Mouse (Mus musculus) forebrain, embryonic 13.5 days (tissue): ENCODE measurements around the gene Slco3a1. TPM values are rescaled to one million over a fixed set of nuclear protein-coding genes. Genes with fewer than 3 reads are reported as not detected.

ENCODE experiments used
- ATAC-seq: fragments of 200-750 bp; cut with Nextera tagmentation; 2 replicates; pipeline ENCODE4 v1.8.0; 2017
- H3K27ac ChIP-seq: fragments of 300-500 bp; sonication (generic); 2 replicates; pipeline ENCODE4 v1.5.1; 2015; ENCODE audit warnings: inconsistent platforms, mild to moderate bottlenecking, moderate library complexity
- H3K27me3 ChIP-seq: fragments of 300-500 bp; sonication (generic); 2 replicates; pipeline ENCODE4 v1.6.1; 2015; ENCODE audit warnings: mild to moderate bottlenecking, inconsistent platforms
- H3K36me3 ChIP-seq: fragments of 300-500 bp; sonication (generic); 2 replicates; pipeline ENCODE4 v1.6.1; 2015; ENCODE audit warnings: mild to moderate bottlenecking, inconsistent platforms; ENCODE audit not compliant: poor library complexity, severe bottlenecking
- H3K4me1 ChIP-seq: fragments of 300-500 bp; sonication (generic); 2 replicates; pipeline ENCODE4 v1.6.1; 2015; ENCODE audit warnings: inconsistent platforms
- H3K4me2 ChIP-seq: fragments of 300-500 bp; sonication (generic); 2 replicates; pipeline ENCODE4 v1.6.1; 2015; ENCODE audit warnings: inconsistent platforms, mild to moderate bottlenecking, moderate library complexity
- H3K4me3 ChIP-seq: fragments of 300-500 bp; sonication (generic); 2 replicates; pipeline ENCODE4 v1.5.1; 2015; ENCODE audit warnings: mild to moderate bottlenecking, inconsistent platforms
- H3K9ac ChIP-seq: fragments of 300-500 bp; sonication (generic); 2 replicates; pipeline ENCODE4 v1.6.1; 2015; ENCODE audit warnings: mild to moderate bottlenecking, inconsistent platforms
- H3K9me3 ChIP-seq: fragments of 300-500 bp; sonication (generic); replicated peaks from 2 replicates; pipeline ENCODE4 v1.6.1; 2016; ENCODE audit warnings: inconsistent platforms
- WGBS: fragments of 180-500 bp; shearing (Covaris S2); methylation state at CpG from one replicate; pipeline ENCODE4 v1.1.7; 2015; 5-methylcytosine and 5-hydroxymethylcytosine counted together
- polyA plus RNA-seq: library from polyadenylated mRNA; unstranded; fragments of >200 nt; fragmentation: Nextera tagmentation; extraction: Ambion mirVana; gene quantifications from 2 replicates; pipeline ENCODE4 v1.2.1, GENCODE M21; 2015

The Slco3a1 gene
- polyA plus RNA-seq, result 14.0 and 16.5 TPM in 2 replicates

GRCm38 (mm10) chr7:74554608-74555311, at the start of gene Slco3a1:
Gene Slco3a1 (minus strand): TSS chr7:74554780.
- WGBS, result 2% methylated on average over 53 of the region's 66 CpGs
- peak within 1 kb of the TSS; percentile 87 for H3K4me2 ChIP-seq
- H3K27ac ChIP-seq, result peak within 1 kb of the TSS; percentile 79
- no peaks in the 10 kb centered on the region for H3K9me3 ChIP-seq
- peaks cover 20% of the 10 kb centered on the region for H3K27me3 ChIP-seq
- H3K4me3 ChIP-seq, result peak within 1 kb of the TSS; percentile 72
- no peaks in the 10 kb centered on the region for H3K36me3 ChIP-seq
- ATAC-seq, result peak; percentile 93
- H3K4me1 ChIP-seq, result peaks cover 26% of the 10 kb centered on the region
- H3K9ac ChIP-seq, result peak within 1 kb of the TSS; percentile 83

GRCm38 (mm10) chr7:74600996-74601395, 46.4 kb upstream of the Slco3a1 start:
- Histone ChIP-seq H3K4me3 (no peak overlapping the region), H3K4me1 (no peaks in the 10 kb centered on the region), H3K9me3 (no peaks in the 10 kb centered on the region), H3K9ac (no peak overlapping the region), H3K27me3 (no peaks in the 10 kb centered on the region), H3K27ac (no peak overlapping the region), H3K4me2 (no peak overlapping the region), H3K36me3 (no peaks in the 10 kb centered on the region)
- WGBS, result 96% methylated on average over 5 of the region's 5 CpGs
- ATAC-seq, result no peak

- 71% methylated on average over 1 of the region's 1 CpGs for WGBS
- no peaks in the 10 kb centered on the region for H3K36me3 ChIP-seq
- no peaks in the 10 kb centered on the region for H3K9me3 ChIP-seq
- H3K9ac ChIP-seq, result no peak overlapping the region
- no peaks in the 10 kb centered on the region for H3K4me1 ChIP-seq
- no peak overlapping the region for H3K27ac ChIP-seq
- H3K27me3 ChIP-seq, result no peaks in the 10 kb centered on the region
- no peak overlapping the region for H3K4me2 ChIP-seq
- ATAC-seq, result no peak
- H3K4me3 ChIP-seq, result no peak overlapping the region
These were observed 24.8 kb upstream of the Slco3a1 start for GRCm38 (mm10) chr7:74579411-74579810.

DNA sequence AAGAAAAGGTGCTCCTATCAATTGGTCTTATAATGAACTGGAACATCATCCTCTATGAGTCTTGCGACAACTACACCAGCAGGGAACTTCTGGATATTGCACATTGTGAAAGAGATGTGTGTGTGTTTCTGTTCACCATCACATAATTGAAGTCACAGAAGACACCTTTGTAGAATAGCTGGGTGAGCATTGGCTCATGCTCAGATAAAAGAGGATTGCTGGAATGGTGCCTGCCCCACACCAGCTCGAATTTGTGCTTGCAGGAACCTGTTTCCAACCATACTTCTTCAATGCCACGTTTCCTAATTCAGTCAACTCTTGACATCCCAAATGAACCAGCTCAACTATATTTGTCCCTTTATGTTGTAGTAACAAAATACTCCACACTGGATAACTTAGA, 21.1 kb upstream of the Slco3a1 start:
- no peaks in the 10 kb centered on the region for H3K4me1 ChIP-seq
- 77% methylated on average over 3 of the region's 3 CpGs for WGBS
- H3K9ac ChIP-seq, result no peak overlapping the region
- ATAC-seq, result no peak
- no peak overlapping the region for H3K4me2 ChIP-seq
- no peaks in the 10 kb centered on the region for H3K9me3 ChIP-seq
- no peak overlapping the region for H3K4me3 ChIP-seq
- no peaks in the 10 kb centered on the region for H3K36me3 ChIP-seq
- H3K27me3 ChIP-seq, result no peaks in the 10 kb centered on the region
- no peak overlapping the region for H3K27ac ChIP-seq

DNA sequence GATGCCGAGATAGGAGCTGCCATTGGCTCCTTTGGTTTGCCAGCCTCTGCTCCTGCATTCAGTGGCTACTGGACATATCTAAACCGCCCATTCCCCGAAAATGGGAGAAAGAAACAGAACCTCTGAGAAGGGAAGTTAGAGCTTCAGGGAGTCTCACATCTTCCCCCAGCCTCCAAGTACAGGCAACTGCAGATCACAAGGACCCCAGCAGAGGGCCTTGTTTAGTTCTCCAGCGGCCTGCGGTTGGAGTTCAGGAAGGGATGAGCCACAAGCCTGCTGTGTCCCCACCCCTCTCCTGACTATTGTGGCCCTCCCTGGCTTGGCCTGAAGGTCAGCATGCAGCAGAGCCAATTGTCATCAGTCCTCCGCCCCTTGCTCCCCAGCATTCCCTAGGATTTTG, 836 bp upstream of the Slco3a1 start:
- peak overlapping the region; percentile 72 for H3K4me3 ChIP-seq
- H3K9me3 ChIP-seq, result no peaks in the 10 kb centered on the region
- H3K36me3 ChIP-seq, result no peaks in the 10 kb centered on the region
- peaks cover 20% of the 10 kb centered on the region for H3K27me3 ChIP-seq
- H3K4me2 ChIP-seq, result peak overlapping the region; percentile 87
- 20% methylated on average over 6 of the region's 6 CpGs for WGBS
- peaks cover 26% of the 10 kb centered on the region for H3K4me1 ChIP-seq
- peak overlapping the region; percentile 83; the same call in 1 of the 2 replicates for H3K9ac ChIP-seq
- 0 out of 2 replicates have a peak overlapping the region, but pooled peaks have one; percentile 79 for H3K27ac ChIP-seq
- ATAC-seq, result peak; percentile 31

GRCm38 (mm10) chr7:74554041-74554561, 479 bp downstream of the Slco3a1 start:
- Histone ChIP-seq H3K4me2 (peak overlapping the region; percentile 87), H3K9ac (peak overlapping the region; percentile 83), H3K9me3 (no peaks in the 10 kb centered on the region), H3K36me3 (no peaks in the 10 kb centered on the region), H3K27ac (peak overlapping the region; percentile 79), H3K27me3 (peaks cover 20% of the 10 kb centered on the region), H3K4me1 (peaks cover 26% of the 10 kb centered on the region), H3K4me3 (peak overlapping the region; percentile 72)
- ATAC-seq, result peak; percentile 70
- WGBS, result under 1% methylated on average over 41 of the region's 46 CpGs

- Histone ChIP-seq H3K27ac (no peak overlapping the region), H3K9me3 (no peaks in the 10 kb centered on the region), H3K36me3 (no peaks in the 10 kb centered on the region), H3K4me2 (peak overlapping the region; percentile 87), H3K9ac (peak overlapping the region; percentile 83; the same call in 1 of the 2 replicates), H3K27me3 (peaks cover 20% of the 10 kb centered on the region), H3K4me3 (peak overlapping the region; percentile 72), H3K4me1 (peaks cover 26% of the 10 kb centered on the region)
- WGBS, result 59% methylated on average over 8 of the region's 8 CpGs
- ATAC-seq, result no peak
These were observed 1.4 kb downstream of the Slco3a1 start for GRCm38 (mm10) chr7:74553111-74553650.

DNA sequence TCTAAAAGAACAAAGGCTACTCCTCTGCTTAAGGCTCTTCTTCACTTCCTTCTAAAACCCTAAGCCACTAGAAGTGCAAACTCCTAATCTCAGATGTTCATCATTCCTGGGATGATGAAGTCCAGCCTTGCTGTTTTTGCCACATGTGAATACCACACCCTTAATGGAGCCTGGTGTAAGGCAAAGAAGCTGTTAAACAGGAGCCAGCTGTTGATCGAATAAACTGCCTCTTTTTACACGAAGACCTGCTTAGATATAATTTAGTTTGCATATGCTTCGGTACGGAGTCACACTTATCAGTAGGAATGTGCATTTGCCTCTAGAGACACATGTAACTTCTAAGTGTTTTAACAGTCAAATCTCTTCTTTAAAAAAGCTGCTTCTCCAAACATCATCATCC, 2.0 kb downstream of the Slco3a1 start:
- H3K4me3 ChIP-seq, result peak overlapping the region; percentile 72
- H3K36me3 ChIP-seq, result no peaks in the 10 kb centered on the region
- H3K27me3 ChIP-seq, result peaks cover 20% of the 10 kb centered on the region
- 74% methylated on average over 4 of the region's 4 CpGs for WGBS
- no peaks in the 10 kb centered on the region for H3K9me3 ChIP-seq
- peaks cover 26% of the 10 kb centered on the region for H3K4me1 ChIP-seq
- no peak for ATAC-seq
- H3K4me2 ChIP-seq, result peak overlapping the region; percentile 87
- H3K27ac ChIP-seq, result no peak overlapping the region
- H3K9ac ChIP-seq, result no peak overlapping the region

- H3K9me3 ChIP-seq, result no peaks in the 10 kb centered on the region
- peak overlapping the region; percentile 87 for H3K4me2 ChIP-seq
- peak overlapping the region; percentile 10 for H3K4me3 ChIP-seq
- H3K27me3 ChIP-seq, result peaks cover 20% of the 10 kb centered on the region
- H3K27ac ChIP-seq, result no peak overlapping the region
- no peak overlapping the region for H3K9ac ChIP-seq
- WGBS, result 23% methylated on average over 2 of the region's 2 CpGs
- no peak for ATAC-seq
- peaks cover 26% of the 10 kb centered on the region for H3K4me1 ChIP-seq
- no peaks in the 10 kb centered on the region for H3K36me3 ChIP-seq
These were observed 2.6 kb downstream of the Slco3a1 start for GRCm38 (mm10) chr7:74552000-74552358.

- Histone ChIP-seq H3K4me2 (peak overlapping the region; percentile 87), H3K27me3 (peaks cover 20% of the 10 kb centered on the region), H3K27ac (no peak overlapping the region), H3K4me1 (peaks cover 26% of the 10 kb centered on the region), H3K36me3 (no peaks in the 10 kb centered on the region), H3K4me3 (peak overlapping the region; percentile 10; the same call in 1 of the 2 replicates), H3K9me3 (no peaks in the 10 kb centered on the region), H3K9ac (no peak overlapping the region)
- WGBS, result 79% methylated on average over 9 of the region's 9 CpGs
- ATAC-seq, result no peak
These were observed 3.1 kb downstream of the Slco3a1 start for GRCm38 (mm10) chr7:74551338-74551999.

DNA sequence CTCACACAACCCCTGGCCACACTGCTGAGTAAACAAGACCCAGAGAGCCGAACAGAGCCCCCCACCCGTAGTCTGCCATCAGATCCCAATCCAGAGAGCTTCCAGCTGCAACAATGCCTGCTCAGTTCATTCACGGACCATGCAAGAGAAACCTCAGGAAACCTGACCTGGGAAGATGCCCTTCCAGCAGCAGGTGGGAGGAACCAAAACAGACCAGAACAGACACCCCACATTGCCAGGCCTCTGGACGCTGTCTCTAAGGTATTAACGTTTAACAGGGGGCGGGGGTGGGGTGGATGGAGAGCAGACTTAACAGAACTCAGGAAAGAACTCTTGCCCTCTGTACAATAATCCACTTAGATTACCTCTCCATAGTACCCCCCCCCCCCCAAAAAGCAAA, 4.9 kb downstream of the Slco3a1 start:
- Histone ChIP-seq H3K27me3 (peaks cover 20% of the 10 kb centered on the region), H3K36me3 (no peaks in the 10 kb centered on the region), H3K4me2 (no peak overlapping the region), H3K4me3 (no peak overlapping the region), H3K9me3 (no peaks in the 10 kb centered on the region), H3K4me1 (peaks cover 21% of the 10 kb centered on the region), H3K9ac (no peak overlapping the region), H3K27ac (no peak overlapping the region)
- no peak for ATAC-seq
- 37% methylated on average over 6 of the region's 6 CpGs for WGBS

GRCm38 (mm10) chr7:74549013-74549582, 5.5 kb downstream of the Slco3a1 start:
- H3K4me2 ChIP-seq, result no peak overlapping the region
- WGBS, result 95% methylated on average over 6 of the region's 6 CpGs
- no peak for ATAC-seq

More at GRCm38 (mm10) chr7:74549013-74549582, 5.5 kb downstream of the Slco3a1 start:
- Histone ChIP-seq H3K27ac (no peak overlapping the region), H3K4me3 (no peak overlapping the region), H3K36me3 (no peaks in the 10 kb centered on the region), H3K4me1 (peaks cover 21% of the 10 kb centered on the region), H3K27me3 (peaks cover 20% of the 10 kb centered on the region), H3K9me3 (no peaks in the 10 kb centered on the region), H3K9ac (no peak overlapping the region)
